In genomic region chr8:83898456-83898855, GRCm38 (mm10) we compare ENCODE assay signal across 1 mouse cellular context.
TF ChIP-seq lines count a peak whose summit lies in the region.

No protein-coding gene starts in this region.

TF ChIP-seq in MEL, 35 proteins besides CTCF, POLR2A, EP300 and RAD21:
- TF ChIP-seq E2F4 (IDR thresholded peaks at IDR 0.05; ENCODE audit: borderline replicate concordance, low read depth, low read length): no peak
- 0 out of 2 replicates have a peak, but pooled peaks have one; percentile 3 for TF ChIP-seq NELFE (IDR thresholded peaks at IDR 0.05; ENCODE audit: low read depth, low read length)
